Mouse (Mus musculus): ENCODE results near the gene Olfr287.

DNA sequence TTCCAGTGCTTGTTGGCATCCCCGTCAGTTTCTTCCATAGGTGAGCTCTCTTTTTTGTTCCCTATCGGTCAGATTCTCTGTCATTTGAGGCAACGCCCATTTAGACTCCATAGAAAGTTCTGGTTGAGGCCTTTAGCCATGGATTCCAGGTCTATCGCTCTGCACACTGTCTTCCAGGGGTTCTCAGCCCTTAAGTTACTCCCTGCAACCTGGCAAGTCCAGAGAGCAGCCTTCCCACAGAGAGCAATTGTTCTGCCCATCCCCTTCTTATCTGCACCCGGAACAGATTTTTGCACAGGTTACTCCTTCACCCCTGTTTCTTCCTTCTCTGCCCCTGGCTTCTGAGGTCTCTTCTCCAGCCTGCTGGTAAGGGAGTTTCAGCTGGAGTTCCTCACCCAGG lies 48.7 kb downstream of the Olfr287 start:
- no peak for TF ChIP-seq GATA1 (IDR thresholded peaks at IDR 0.05; ENCODE audit: low read length)
- TF ChIP-seq TAL1 (IDR thresholded peaks at IDR 0.05; ENCODE audit: low read length): no peak

Data from erythroblast, embryonic 14.5 days (primary cell).